Mouse (Mus musculus) left cerebral cortex, postnatal 10 days (tissue): ENCODE data around the gene Sox6. TPM values are rescaled to one million over a fixed set of nuclear protein-coding genes. Genes with fewer than 3 reads are reported as not detected.

Source experiments
- DNase-seq, 2 experiments: peaks; one replicate each; pipeline ENCODE4 v3.0.0; 2021 to 2022; ENCODE audit warnings: low spot score in 2 of 2, mixed read lengths in 1 of 2; ENCODE audit errors: extremely low spot score in 1 of 2
- intact Hi-C: fragments of 180-260 bp; cut with DNase I; formaldehyde crosslinking; loops from one replicate; pipeline ENCODE4 v1.15.1; 2025
- total RNA-seq, 2 experiments: library from RNA; stranded (reverse); gene quantifications; 2 replicates each; pipeline ENCODE4 v1.2.3; 2021

Gene Sox6
- total RNA-seq, 2 experiments from 2014 or later, result 40.7 to 45.6 TPM

DNA sequence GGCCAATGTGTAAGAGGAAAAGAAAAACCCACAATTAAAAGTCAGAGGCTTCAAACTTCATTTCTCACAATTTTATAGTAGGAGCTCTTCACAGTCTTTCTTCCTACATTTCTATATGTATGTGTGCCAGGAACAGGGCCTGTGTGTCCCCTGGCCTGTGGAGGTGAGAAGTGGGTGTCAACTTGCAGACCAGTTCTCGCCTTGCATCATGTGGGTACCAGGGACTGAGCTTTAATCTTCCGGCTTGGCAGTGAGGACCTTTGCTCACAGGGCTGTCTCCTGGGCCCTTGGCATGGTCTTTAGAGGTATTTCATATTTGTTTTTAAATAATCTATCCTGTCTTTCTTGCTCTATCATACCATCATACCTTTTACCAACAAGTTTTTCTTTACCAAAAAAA lies 311.8 kb downstream of the Sox6 start:
- intact Hi-C loops, result no loop called here

DNA sequence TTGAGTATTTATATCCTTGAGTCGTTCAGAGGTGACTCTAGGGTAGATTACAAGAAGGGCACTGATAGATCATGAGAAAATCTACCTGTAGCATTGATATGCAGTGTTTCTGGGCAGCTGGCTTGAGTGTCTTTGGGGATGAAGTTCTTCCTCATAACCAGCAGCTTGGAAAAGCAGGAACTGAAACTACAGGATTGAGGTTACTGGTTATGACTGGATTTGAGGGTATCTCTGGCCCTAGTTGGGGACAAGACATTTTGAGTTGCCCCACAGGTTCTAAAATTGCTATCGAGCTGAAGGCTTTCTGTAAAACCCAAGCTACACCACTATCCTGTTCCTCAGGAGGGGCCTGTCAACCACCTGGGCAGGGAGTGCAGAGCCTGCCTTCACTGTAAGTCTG lies 314.2 kb downstream of the Sox6 start:
- no peak for DNase-seq
- intact Hi-C loops, result no loop called here

More for the DNA sequence above, 311.8 kb downstream of the Sox6 start:
- no peak for DNase-seq

DNA sequence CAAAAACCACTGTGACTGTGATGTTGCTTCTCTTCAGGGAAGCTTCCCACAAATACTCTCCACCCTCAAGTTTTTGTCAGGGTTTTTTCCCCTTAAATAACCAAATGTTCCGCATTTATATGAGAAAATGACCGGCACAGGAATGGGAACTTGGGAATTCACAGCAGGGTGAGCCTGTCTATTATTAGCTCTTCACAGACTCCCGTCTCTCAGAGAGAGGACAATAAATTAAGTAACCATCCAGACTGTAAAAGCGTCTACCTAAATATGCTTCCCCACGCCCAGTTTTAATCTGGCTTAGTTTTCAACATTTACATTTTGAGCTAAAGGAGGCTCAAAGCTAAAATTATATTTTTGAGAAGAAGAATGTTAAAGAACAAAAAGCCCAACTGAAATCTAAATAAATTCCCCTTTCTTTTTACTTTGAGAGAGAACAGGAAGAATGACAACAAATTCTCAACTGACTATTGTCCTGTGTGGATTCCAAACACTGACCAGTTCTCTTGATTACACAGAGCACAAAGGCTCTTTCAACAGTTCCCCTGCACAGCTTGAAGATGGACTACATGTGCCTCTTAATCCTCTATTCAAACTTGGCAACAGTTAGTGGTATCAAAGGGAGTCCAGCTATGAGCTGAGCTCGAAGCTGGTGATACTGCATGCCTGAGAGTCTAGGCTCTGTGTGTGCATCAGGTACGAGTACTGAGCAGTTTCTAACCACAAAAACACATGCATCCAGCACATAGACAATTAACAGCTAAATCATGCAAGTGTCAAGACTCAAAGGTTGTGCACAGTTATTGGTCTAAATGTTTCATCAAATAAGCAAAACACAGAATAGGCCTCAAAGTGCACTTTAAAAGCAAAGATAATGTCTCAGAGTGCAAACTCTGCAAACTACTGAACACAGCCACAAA lies 316.7 kb downstream of the Sox6 start:
- intact Hi-C loops, result no loop called here
- peak in 1 of 2 experiments; percentile 22 for DNase-seq

DNA sequence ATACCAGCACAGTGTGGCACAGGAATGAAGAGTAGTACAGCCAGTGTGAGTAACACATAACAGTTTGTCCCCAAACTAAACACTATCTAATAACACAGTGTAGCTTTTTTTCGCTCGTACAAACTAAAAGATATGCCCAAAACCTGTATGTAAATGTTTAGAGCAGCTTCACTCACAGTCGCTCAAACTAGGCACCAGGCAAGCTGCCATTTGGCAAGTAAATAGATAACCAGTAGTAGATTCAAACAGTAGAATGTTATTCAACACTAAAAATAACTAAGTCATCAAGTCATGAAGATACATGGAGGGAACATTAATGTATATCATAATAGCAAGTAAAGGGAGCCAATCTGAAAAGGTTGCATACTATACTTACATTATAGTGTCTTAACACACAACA lies 318.8 kb downstream of the Sox6 start:
- DNase-seq, result no peak
- intact Hi-C loops, result no loop called here

DNA sequence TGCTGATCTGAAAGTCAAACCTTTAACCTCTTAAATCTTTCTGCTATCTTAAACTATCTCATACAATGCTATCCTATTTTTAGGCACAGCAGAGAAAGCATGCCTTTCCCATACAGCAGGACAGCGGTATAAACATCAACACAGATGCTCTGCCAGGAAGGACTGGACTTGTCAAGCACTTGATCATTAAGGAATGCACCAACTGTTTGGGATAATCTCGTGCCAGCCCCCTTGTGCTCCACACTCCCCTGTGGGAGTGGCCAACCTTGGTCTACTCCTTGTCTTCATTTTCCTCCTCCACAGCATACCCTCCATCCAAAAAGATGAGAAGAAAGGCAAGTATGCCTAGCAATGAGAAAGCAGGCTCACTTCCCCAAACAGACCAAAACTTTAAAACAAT lies 332.5 kb downstream of the Sox6 start:
- intact Hi-C loops, result no loop called here
- DNase-seq, result no peak

DNA sequence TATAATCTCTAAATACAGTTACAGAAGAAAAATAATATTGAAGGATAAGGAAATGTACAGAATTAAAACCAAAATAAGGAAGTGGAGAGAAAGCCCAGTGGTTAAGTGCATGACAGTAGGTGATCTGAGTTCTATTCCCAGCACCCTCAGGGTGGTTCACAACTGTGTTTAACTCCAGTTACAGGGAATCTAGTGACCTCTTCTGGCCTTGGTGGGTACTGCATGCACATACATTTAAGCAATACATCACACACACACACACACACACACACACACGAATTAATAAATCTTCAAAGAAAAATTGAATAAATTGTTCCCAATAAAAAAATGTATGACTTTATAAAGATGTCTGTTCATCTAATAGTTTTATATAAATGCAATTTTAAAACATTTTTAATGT lies 340.5 kb downstream of the Sox6 start:
- intact Hi-C loops, result no loop called here
- no peak for DNase-seq

DNA sequence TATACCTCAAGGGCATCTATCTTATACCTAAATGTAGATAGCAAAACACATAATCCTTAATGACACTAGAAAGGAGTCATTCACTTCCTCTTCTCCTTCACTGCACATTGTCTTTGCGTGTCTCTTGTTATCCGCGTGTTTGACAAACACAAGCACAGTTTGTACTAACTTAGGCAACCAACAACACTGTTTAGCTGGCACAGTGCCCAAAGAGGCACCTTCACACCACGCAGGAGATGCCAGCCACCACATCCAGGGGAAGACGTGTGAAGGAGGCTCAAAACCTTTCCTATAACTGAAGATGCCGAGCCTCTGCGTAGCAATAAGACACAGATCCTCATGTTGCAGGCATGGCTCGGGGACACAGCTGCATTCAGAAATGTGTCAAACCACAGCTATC lies 345.4 kb downstream of the Sox6 start:
- intact Hi-C loops, result no loop called here
- no peak for DNase-seq

DNA sequence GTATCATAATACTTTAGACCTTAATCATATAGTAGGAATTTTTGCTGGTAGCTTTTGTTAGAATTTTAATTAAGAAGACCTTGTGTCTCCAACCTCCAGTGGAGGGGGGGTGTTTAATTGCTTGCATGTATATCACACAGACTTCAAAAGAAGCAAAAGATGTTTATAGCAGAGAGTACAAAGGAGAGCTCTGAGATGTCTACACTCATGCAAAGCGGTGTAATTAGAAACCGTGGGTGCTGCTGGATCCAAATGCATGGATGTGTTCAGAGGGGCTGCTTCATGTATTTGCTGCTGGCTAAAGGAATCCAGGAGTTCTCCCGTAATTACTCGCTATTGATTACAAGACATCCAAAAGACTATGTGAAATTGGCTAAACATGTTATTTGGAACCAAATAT lies 347.5 kb downstream of the Sox6 start:
- intact Hi-C loops, result no loop called here
- DNase-seq, result no peak

DNA sequence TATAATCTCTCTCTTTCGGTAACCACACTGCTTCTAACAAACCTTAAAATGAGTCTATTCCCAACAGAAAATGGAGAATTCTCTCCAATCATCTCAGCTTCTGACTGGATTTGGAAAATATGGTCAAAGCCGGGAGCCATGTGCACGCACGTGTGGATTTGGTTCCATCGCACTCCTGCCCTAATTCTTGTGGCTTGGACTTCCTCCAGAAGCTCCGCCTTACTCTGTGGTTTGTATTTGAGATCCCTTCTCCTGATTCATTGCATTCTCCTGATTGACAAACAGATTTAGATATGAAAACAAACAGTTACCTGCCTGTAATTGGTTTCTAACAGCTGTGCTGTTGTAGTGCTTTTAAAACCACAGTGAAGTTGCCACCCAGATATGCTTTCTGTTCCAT lies 351.9 kb downstream of the Sox6 start:
- intact Hi-C loops, result no loop called here
- no peak for DNase-seq

DNA sequence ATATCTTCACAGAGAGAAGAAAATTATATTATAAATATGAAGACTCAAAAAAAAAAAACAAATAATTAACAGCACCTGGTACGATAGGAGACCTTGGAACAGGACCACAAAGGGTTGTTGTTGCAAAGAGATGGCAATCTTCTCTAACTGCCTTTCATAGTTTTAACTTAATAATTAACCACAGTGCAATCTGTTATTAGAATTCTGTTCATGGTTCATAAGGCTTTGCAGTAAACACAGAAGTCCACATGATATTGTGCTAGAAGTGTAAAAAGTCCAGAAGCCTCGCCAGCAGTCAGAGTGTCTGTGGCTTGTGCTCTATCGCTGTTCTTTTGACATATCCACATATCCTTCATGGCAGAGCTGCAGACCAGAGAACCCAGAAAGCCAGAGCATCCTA lies 354.5 kb downstream of the Sox6 start:
- no peak for DNase-seq
- intact Hi-C loops, result no loop called here

DNA sequence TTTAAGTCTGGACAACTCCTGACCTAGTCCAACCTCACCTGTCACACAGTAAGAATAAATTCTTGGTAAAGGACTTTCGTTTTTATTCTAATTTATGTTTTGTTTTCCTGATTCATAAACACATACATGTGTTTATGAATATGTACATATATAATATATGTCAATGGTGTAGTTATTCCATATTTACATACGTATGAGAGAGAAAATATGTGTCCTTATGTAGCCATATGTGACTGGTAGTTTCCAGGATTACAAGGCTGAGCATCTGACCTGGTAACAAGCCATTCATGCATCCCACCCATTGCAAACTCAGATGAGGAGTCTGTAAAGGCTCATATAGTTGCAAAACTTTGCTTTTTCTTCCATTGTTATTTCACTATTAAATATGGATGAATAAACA lies 366.8 kb downstream of the Sox6 start:
- intact Hi-C loops, result no loop called here
- no peak for DNase-seq

DNA sequence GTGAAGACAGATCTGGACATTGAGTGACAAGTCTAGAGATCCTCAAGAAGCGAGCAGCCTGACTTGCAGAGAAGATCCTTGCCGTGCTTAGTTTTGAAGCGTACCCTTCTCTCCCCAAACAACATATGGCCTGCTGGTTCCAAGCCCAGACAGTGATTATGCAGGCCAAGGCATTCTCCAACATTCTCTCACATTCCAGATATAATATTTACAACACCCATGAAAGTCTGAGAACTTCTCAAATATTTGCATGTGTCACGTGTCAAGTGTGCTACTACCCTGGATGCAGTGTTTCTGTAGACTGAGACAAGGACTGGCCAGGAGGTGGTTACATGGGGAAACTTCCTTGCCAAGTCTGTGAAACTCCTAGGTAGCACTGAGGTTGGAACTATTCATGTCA lies 367.3 kb downstream of the Sox6 start:
- intact Hi-C loops, result no loop called here
- peak in 1 of 2 experiments; percentile 34 for DNase-seq

DNA sequence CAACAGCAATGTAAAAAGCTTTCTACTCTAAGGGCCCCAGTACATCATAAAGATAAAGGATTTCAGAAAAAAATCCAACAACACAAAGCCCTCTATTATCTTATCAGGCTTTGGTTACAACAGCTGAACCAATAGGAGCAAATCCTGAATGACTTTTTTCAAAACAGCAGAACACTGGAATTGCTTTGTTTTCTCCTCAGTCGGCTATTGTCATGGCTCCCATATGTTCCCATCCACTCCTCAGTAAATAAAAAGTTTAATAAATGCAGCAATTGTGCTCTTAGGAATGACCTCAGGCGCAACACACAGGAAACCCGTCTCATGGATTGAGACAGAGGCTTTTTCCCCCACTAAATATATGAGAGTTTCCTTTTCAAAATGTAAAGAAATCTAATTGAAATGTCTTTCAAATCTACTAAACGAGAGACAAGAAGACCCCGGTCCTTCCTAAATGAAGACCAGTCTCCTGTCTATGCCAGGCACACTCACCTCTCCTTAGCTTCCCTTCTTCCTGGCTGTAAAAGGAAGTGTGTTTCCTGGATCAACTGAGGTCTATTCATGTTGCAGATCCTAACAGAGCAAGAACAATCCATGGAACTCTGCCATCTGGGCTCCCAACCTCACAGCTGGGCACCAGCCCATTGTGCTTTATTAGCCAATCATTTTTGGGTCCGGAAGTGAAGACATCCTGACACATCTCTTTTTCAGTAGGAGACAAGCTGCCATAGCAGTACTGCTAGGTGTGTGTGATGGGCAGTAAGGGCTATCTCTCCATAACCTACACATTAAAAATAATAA lies 369.2 kb downstream of the Sox6 start:
- peak; percentile 28 to 33 for DNase-seq
- intact Hi-C loops, result loop anchor here (5.0 kb wide), 1 partner anchor 368 kb away; the partner anchor contains the start of genes 1110004F10Rik and Sox6

DNA sequence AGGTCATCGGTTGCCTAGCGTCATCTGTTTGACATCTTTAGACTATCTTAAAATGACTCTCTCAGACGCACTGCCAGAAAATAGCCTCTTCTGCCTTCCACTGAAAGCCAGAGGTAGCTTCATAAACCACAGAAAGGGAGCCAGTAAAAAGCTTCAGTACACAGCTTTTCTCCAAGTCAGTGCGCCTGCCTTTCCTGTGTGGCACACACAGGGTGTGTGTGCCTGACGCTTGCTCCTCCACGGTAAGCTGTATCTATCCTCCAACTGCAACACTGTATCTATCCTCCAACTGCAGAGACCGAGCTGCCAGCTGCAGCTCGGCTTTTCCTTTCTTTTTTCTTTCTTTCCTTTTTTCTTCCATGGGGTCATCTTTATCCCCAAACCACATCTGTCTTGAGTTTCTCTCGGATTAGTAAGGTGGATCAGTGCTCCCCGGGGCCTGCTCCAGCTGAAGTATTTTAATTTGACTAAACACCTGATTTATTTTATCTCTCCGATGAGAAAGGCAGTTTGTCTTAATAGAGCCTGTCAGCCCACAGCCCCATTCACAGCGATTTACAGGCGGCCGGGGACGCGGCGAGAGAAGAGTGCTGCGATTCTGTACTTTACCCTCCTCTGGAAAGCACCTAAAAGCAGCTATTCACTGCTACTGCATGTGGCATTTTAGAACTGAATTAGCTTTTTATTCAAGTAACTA lies 371.8 kb downstream of the Sox6 start:
- peak in 1 of 2 experiments; percentile 31 for DNase-seq
- intact Hi-C loops, result loop anchor here (5.0 kb wide), 1 partner anchor 370 kb away; the partner anchor contains the start of genes 1110004F10Rik and Sox6

DNA sequence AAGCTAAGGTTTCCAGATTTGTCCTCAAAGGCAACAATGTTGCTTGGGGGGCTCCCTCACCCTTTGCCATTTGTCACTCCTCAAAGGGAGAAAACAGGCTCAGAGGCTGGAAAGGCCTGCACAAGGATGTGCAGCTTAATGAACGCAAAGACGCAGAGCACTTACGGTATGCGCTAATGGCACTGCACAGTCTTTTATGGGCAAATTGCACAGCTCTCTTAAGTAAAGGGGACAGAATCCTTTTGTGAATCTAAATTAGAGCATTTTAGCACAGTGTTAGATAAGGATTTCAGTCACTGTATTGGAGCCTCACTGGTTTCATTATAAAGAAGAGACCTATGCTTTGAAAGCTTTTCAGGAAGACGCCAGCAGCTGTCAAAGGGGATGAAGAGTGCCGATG lies 375.2 kb downstream of the Sox6 start:
- intact Hi-C loops, result no loop called here

DNA sequence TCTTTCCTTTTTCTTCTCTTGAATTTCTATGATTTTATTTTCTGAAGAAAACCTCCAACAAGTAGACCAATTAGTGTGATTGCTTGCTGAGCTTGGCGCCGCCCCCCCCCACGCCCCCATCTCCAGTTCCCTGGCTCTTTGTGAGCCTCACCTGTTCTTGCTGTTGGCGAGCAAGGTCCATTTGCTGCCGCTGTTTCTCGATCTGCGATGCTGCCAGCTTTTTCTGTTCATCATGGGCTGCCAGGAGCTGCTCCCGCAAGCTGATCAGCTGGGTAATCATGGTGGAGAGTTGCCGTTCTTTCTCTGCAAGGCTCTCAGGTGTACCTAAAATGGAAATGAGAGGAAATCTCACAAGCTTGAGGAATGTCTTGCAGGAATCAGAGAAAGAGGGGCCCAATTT lies 376.5 kb downstream of the Sox6 start:
- intact Hi-C loops, result no loop called here
- DNase-seq, result no peak

More for the DNA sequence above, 375.2 kb downstream of the Sox6 start:
- no peak for DNase-seq

DNA sequence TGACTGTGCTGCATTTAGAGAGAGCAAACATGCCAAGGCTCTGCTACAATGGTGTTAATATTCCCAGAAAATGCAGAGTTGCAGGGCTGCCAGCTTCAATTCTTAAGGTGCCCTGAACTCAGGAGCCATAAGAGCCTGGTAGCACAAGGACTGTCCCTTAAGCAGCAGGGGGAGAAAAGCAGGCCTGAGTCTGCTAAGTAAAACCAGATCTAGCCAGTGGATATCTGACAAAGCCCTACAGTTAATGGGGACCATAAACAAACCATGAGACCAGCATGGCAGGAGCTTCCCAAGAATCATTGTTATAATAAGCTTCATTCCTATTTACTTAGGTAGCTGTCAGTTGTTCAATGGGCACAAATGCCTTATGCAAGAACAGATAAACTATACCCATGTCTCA lies 391.9 kb downstream of the Sox6 start:
- intact Hi-C loops, result no loop called here
- no peak for DNase-seq

DNA sequence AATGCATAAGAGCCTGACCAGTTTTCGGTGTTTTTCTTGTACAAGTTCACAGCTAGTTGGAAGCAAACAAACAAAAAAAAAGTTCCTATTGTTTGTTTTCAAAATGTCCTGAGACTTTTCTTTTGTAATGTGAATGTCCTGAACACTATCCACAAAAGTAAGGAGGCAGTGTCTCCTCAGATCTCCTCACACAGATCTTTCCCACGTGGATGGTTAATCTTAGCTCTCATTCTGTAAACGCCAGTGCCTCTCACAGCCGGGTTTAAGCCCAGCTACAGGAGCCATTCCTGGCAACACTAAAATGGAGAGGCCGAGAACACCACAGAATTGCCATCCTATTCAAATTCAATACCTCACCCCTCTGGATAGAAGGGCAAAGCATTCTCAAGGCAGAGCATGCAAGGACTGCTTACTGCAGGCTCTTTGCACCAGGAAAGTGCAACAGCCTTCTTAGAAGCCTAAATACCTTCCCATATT lies 392.6 kb downstream of the Sox6 start:
- intact Hi-C loops, result no loop called here
- DNase-seq, result no peak

DNA sequence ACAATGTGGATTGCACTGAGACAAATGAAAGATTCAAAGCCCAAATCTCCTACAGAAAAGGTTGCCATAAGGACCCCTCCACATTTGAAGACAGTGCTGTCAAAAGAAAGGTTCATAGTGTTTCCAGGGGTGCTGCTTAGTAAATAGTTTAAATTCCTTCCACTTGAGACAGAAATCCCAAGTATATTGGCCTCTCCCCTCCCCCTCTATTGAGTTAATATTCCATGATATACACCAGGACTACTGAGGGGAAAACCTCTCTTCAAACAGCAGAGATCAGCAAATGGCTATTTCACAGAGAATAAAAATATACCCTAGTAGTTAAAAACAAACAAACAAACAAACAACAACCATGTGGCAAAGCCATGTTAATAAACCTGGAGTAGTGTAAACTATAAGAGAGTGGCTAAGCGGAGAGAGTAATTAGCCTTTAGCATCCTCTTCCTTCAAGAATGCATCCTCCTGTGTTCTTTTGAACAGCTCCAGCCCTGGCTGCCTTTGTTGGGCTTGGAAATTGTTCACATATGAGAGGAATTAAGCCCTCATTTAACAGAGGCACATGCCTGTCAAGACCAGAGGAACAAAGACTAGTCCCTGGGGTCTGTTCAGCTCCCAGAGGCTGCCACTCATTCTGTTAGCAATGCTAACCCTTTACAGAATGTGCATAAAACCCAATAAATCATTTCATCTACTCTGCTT lies 393.2 kb downstream of the Sox6 start:
- no peak for DNase-seq

More for the DNA sequence above, 393.2 kb downstream of the Sox6 start:
- intact Hi-C loops, result no loop called here
